Mouse (Mus musculus) heart, postnatal 36 days (tissue): ENCODE measurements around the gene Anapc15-ps. TPM values are rescaled to one million over a fixed set of nuclear protein-coding genes. Genes with fewer than 3 reads are reported as not detected.

Experiments
- DNase-seq, 2 experiments: peaks; one replicate each; pipeline ENCODE4 v3.0.0; 2021 to 2022
- intact Hi-C: fragments of 180-260 bp; cut with DNase I; formaldehyde crosslinking; loops from one replicate; pipeline ENCODE4 v1.15.1; 2025
- total RNA-seq, 2 experiments: library from RNA; stranded (reverse); gene quantifications; 2 replicates each; pipeline ENCODE4 v1.2.3; 2021

Gene Anapc15-ps
- total RNA-seq, 2 experiments from 2014 or later: not detected

DNA sequence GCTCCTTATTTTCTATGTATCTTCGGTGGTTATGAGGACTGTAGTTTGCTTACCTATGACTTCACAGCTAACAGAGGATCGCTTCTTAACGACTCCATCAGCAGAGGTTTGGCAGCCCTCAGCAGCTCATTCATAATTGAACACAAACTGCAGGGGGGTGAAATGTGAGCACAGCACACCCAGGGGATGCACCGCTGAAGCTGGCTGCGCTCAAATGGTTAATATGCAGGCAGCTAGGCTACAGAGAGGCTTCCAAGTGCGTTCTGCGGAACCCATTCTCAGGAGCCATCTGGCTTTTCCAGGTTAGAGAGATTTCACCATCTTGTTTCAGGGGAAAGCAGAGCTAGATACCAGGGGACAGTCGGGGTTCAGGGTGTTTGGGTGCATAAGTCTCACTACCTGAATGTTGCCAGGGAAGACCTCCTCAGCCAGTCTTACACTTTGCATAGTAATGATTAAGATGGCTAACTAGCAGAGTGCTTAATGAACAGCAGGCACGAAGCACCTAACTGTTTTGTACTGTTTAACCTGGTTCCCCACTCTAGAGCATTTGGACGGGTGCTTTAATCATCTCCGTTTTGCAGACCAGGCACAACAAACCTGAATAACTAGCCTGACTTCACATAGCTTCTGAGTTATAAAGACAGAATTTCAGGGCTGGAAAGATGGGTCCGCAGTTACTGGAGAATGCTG, 21.5 kb upstream of the Anapc15-ps start:
- intact Hi-C loops: loop anchor here (10.0 kb wide), 1 partner anchor 340 kb away; no protein-coding TSS in a partner anchor
- no peak for DNase-seq

- no peak for DNase-seq
- intact Hi-C loops: loop anchor here (10.0 kb wide), 1 partner anchor 343 kb away; no protein-coding TSS in a partner anchor
Measured at GRCm38 (mm10) chr10:95691347-95691746, 18.1 kb upstream of the Anapc15-ps start.

GRCm38 (mm10) chr10:95689833-95690232, 16.6 kb upstream of the Anapc15-ps start:
- intact Hi-C loops: loop anchor here (10.0 kb wide), 1 partner anchor 345 kb away; no protein-coding TSS in a partner anchor
- no peak for DNase-seq

DNA sequence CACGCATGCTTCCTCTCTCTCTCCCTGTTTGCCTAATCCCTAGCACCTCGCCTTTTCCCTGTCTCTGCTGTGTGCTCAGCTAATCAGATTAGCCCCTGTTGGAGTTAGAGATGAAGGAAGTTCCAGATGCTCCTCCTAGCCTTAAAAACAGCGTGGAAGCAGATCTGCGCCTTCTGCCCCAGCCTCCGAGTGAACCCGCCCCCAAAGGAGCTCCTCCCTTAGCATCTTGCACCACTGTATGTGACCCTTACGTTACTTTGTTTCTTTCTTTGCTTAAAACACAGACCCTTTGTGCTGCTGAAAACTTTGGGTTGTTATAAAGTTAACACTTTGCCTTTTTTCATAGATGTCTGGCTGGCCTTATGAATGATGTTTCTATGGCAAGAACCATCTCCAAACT, 15.8 kb upstream of the Anapc15-ps start:
- intact Hi-C loops: no loop called here
- no peak for DNase-seq

DNA sequence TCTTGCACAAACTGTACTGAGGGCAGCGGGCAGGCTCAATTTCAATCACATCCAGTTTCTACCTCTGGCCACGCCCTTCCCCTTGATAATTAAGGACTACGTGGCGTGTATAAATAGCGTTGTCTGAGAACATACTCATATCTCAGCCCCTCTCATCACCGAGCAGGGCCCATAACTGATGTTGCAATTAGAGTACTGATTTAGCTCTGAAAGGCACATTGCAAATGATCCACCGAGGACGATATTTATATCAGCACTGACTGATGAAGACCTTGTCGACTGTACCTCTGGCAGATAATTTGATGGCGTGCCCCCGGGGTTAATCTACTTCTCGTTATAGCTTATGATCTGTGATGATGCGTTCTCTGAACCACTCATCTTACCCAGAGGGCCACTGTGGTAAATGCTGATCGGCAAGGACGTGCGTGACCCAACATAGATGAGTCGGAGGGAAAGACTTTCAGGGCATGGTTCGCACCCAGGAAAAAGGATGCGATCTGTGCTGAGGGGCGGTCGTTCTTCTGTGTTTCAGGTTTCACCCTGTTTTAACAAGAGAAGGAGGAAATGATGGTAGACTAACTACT, 14.4 kb upstream of the Anapc15-ps start:
- intact Hi-C loops: no loop called here

GRCm38 (mm10) chr10:95686041-95686440, 12.8 kb upstream of the Anapc15-ps start:
- no peak for DNase-seq
- intact Hi-C loops: no loop called here

More for the DNA sequence above, 14.4 kb upstream of the Anapc15-ps start:
- no peak for DNase-seq

GRCm38 (mm10) chr10:95684782-95685555, 11.7 kb upstream of the Anapc15-ps start:
- intact Hi-C loops: loop anchor here (5.0 kb wide), 1 partner anchor 172 kb away; no protein-coding TSS in a partner anchor

DNA sequence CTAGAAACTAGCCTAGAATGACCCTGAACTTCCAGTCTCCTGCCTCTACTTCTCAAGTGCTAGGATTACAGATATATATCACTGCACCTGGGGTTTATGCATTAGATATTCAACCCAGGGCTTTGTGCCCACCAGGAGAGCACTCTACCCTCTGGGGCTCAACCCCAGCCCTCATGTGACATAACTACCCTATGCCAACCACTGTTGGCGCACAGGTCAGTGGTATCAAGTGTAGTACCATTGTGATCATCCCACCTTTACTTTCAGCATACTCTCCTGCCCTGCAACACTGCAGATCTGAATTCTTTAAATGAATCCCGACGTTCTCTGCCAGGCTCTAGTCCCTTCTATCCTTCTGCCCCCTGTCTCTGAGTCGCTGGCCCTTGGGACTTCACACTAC, 11.0 kb upstream of the Anapc15-ps start:
- intact Hi-C loops: loop anchor here (5.0 kb wide), 1 partner anchor 173 kb away; no protein-coding TSS in a partner anchor
- DNase-seq: no peak

More at GRCm38 (mm10) chr10:95684782-95685555, 11.7 kb upstream of the Anapc15-ps start:
- DNase-seq: no peak

DNA sequence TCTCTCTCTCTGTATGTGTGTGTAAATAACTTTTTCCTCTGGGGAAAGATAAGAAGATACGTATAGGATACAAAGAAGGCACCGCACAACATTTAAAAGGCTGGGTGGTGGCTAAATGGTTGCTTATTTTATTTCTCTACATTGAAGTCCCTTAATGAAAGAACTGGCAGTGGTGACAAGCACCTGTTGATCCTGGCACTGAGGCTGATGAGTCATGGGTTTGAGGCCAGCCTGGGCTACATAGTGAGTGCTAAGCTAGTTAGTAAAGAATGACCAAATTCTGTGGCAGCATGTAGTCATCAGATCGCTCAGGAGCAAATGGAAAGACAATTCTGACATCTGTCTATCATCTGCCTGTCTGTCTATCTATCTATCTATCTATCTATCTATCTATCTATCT, 10.5 kb upstream of the Anapc15-ps start:
- no peak for DNase-seq
- intact Hi-C loops: loop anchor here (5.0 kb wide), 1 partner anchor 174 kb away; no protein-coding TSS in a partner anchor

- intact Hi-C loops: loop anchor here (5.0 kb wide), 1 partner anchor 174 kb away; no protein-coding TSS in a partner anchor
- no peak for DNase-seq
Measured at GRCm38 (mm10) chr10:95682964-95683363, 9.7 kb upstream of the Anapc15-ps start.

- DNase-seq: no peak
- intact Hi-C loops: loop anchor here (5.0 kb wide), 1 partner anchor 175 kb away; no protein-coding TSS in a partner anchor
Measured at GRCm38 (mm10) chr10:95682091-95682740, 9.0 kb upstream of the Anapc15-ps start.

DNA sequence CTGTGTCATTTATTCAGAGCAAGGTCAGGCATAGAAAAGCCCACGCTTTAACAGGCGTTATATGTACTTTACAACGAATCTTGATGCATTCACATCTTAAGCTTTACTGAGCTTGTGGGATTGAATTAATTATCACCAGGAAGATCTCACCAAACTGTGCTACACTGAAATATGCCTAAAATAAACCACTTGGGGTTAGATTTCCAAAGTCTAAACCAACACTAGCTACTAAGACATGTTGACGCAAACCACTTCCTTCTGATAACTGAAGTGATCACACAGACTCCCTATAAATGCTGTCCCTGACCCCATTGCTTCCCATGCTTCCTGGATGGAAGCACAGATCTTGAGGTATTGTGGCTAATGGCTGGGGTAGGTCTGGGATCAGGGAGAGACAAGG, 8.2 kb upstream of the Anapc15-ps start:
- DNase-seq: no peak

DNA sequence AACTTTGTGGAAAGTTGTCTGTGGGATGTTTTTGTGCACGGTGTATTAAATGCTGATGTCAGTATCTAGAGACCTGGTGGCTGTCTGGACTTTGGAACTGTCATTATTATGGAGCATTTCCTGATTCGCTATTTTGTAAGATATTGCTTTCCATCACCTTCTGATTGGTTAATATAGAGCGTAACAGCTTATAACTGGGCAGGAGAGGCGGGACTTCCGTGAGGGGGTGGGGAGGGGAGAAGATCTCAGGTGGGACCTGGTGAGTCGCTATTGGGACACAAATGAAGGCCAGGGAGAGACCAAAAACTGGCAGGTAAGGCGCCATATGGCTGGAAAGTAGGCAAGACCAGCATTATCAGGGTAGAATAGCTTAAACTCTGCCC, 7.8 kb upstream of the Anapc15-ps start:
- intact Hi-C loops: loop anchor here (5.0 kb wide), 1 partner anchor 176 kb away; no protein-coding TSS in a partner anchor
- no peak for DNase-seq

More for the DNA sequence above, 8.2 kb upstream of the Anapc15-ps start:
- intact Hi-C loops: loop anchor here (5.0 kb wide), 1 partner anchor 176 kb away; no protein-coding TSS in a partner anchor

- peak; percentile 43 to 58 for DNase-seq
- intact Hi-C loops: loop anchor here (5.0 kb wide), 1 partner anchor 177 kb away; no protein-coding TSS in a partner anchor
Measured at GRCm38 (mm10) chr10:95680153-95681057, 7.2 kb upstream of the Anapc15-ps start.

GRCm38 (mm10) chr10:95679131-95679530, 5.9 kb upstream of the Anapc15-ps start:
- DNase-seq: no peak
- intact Hi-C loops: loop anchor here (2.0 kb wide), 1 partner anchor 118 kb away; no protein-coding TSS in a partner anchor

- no peak for DNase-seq
- intact Hi-C loops: loop anchor here (2.0 kb wide), 1 partner anchor 118 kb away; no protein-coding TSS in a partner anchor
Measured at GRCm38 (mm10) chr10:95678661-95679060, 5.4 kb upstream of the Anapc15-ps start.

- intact Hi-C loops: loop anchor here (2.0 kb wide), 1 partner anchor 117 kb away; no protein-coding TSS in a partner anchor
- no peak for DNase-seq
Measured at GRCm38 (mm10) chr10:95678241-95678640, 5.0 kb upstream of the Anapc15-ps start.

GRCm38 (mm10) chr10:95677356-95678109, 4.3 kb upstream of the Anapc15-ps start:
- intact Hi-C loops: loop anchor here (1.0 to 2.0 kb wide), 3 partner anchors 19 to 117 kb away; no protein-coding TSS in a partner anchor

More at GRCm38 (mm10) chr10:95677356-95678109, 4.3 kb upstream of the Anapc15-ps start:
- peak; percentile 70 to 74 for DNase-seq
